Mouse (Mus musculus) kidney, postnatal 25 days (tissue): Measurements from ENCODE around the gene Rai1.

Experiments
- DNase-seq, 2 experiments: peaks; one replicate each; pipeline ENCODE4 v3.0.0; 2021; ENCODE audit warnings: mixed read lengths in 2 of 2

Rai1 gene

GRCm38 (mm10) chr11:60193556-60193955 lies 88.7 kb downstream of the Rai1 start:
- no peak for DNase-seq

GRCm38 (mm10) chr11:60195108-60195507 lies 90.3 kb downstream of the Rai1 start:
- DNase-seq: peak in 1 of 2 experiments; percentile 53

GRCm38 (mm10) chr11:60196344-60196743 lies 91.5 kb downstream of the Rai1 start:
- DNase-seq: no peak

GRCm38 (mm10) chr11:60197998-60198619 lies 93.3 kb downstream of the Rai1 start:
- DNase-seq: no peak

- no peak for DNase-seq
Observed at GRCm38 (mm10) chr11:60198651-60199050, 93.8 kb downstream of the Rai1 start.

- DNase-seq: peak; percentile 91 to 96
Observed at GRCm38 (mm10) chr11:60199702-60200184, 94.9 kb downstream of the Rai1 start.

GRCm38 (mm10) chr11:60200384-60200783 lies 95.6 kb downstream of the Rai1 start:
- DNase-seq: no peak

- no peak for DNase-seq
Observed at GRCm38 (mm10) chr11:60202710-60203638, 98.2 kb downstream of the Rai1 start.

GRCm38 (mm10) chr11:60205026-60205425 lies 100.2 kb downstream of the Rai1 start:
- DNase-seq: no peak

- no peak for DNase-seq
Observed at GRCm38 (mm10) chr11:60206207-60206606, 101.4 kb downstream of the Rai1 start.

- peak; percentile 40 to 72 for DNase-seq
Observed at GRCm38 (mm10) chr11:60208201-60208600, 103.4 kb downstream of the Rai1 start.

- DNase-seq: no peak
Observed at GRCm38 (mm10) chr11:60208712-60209111, 103.9 kb downstream of the Rai1 start.

GRCm38 (mm10) chr11:60209217-60209932 lies 104.6 kb downstream of the Rai1 start:
- peak; percentile 89 to 90 for DNase-seq

- DNase-seq: no peak
Observed at GRCm38 (mm10) chr11:60209933-60210249, 105.1 kb downstream of the Rai1 start.

GRCm38 (mm10) chr11:60210305-60210724 lies 105.5 kb downstream of the Rai1 start:
- peak; percentile 95 to 98 for DNase-seq

GRCm38 (mm10) chr11:60211152-60211551 lies 106.3 kb downstream of the Rai1 start:
- DNase-seq: no peak

- no peak for DNase-seq
Observed at GRCm38 (mm10) chr11:60211761-60212160, 106.9 kb downstream of the Rai1 start.

- no peak for DNase-seq
Observed at GRCm38 (mm10) chr11:60213266-60213665, 108.5 kb downstream of the Rai1 start.

GRCm38 (mm10) chr11:60216671-60217070 lies 111.9 kb downstream of the Rai1 start:
- no peak for DNase-seq

GRCm38 (mm10) chr11:60217467-60217866 lies 112.7 kb downstream of the Rai1 start:
- no peak for DNase-seq

- DNase-seq: no peak
Observed at GRCm38 (mm10) chr11:60219609-60220008, 114.8 kb downstream of the Rai1 start.

- peak; percentile 94 for DNase-seq
Observed at GRCm38 (mm10) chr11:60220291-60220804, 115.5 kb downstream of the Rai1 start.

- DNase-seq: no peak
Observed at GRCm38 (mm10) chr11:60221425-60221824, 116.6 kb downstream of the Rai1 start.
